Mouse (Mus musculus): ENCODE results near the gene Sctr. TPM values are rescaled to one million over a fixed set of nuclear protein-coding genes. Genes with fewer than 3 reads are reported as not detected.
A peak's percentile ranks its signal among the peaks of the same experiment; 100 is the strongest.

Sctr gene
- total RNA-seq, 1 experiment from 2014 or later = not detected

DNA sequence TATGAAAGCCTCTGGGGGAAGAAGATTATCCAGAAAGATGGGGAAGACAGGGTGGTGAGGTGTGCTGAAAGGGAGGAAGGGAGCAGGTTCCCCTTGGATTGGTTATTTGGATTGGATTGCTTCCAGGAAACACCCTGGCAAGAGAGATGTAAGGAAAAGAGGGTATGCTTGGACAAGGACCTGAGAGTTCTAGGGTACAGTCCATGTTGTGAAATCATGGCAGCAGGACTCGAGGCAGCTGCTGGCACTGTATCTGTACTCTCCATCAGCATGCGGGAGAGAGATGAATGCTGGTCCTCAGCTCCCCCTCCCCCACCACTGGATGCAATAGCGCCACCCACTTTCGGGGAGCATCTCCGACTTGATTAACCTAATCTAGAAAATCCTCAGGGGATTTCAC, 54.0 kb downstream of the Sctr start:
- ATAC-seq (replicated peaks; ENCODE audit: insufficient number of reproducible peaks, low FRiP score, low TSS enrichment, poor library complexity, severe bottlenecking) = no peak

DNA sequence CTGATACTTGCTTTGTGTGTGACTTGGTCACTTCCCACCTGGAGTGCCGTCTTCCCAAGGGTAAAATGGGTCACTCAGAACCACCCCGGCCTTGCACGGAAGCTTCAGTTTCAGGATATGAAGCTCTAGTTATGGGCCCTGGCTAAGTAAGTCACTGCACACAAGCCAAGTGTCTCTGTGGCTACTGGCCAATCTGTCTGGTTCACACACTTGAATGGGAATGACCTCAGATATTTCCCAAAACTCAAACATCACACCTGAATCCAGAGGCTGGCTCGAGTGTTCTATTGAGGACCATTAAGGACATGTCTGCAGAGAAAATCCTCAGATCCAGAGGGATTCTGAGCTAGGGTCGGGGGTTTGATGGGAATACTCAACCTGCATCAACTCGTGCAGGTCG, 55.5 kb downstream of the Sctr start:
- no peak for ATAC-seq (replicated peaks; ENCODE audit: insufficient number of reproducible peaks, low FRiP score, low TSS enrichment, poor library complexity, severe bottlenecking)

DNA sequence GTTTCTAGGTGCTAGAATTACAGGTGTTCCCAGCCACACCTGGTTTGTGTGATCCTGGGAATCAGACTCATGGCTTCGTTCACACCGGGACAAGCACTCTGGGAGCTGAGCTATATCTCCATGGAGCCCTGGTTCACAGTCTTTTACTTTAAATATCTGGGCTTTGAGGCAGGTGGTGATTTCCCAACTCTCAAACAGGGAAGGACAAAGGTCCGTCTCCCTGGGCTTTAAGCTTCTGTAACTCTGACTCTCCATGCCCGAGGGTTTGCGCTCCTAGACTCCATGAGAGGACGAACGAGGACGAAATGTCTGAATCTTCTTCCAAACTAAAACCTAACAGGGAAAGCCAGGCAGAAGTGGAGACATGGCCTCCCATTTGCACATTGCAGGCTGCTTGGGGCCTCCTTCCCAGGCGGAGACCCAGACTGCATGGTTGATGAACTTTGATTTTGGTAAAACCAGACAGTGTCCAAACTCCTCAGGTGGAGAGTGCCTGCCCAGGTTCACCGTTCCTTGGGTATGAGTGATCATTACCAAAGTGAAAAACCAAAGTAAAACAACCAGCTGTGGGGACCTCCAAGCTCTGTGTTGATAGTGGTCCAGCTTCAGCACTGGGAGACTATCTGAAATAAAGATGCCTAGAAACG, 57.5 kb downstream of the Sctr start:
- no peak for ATAC-seq (replicated peaks; ENCODE audit: insufficient number of reproducible peaks, low FRiP score, low TSS enrichment, poor library complexity, severe bottlenecking)

- no peak for ATAC-seq (replicated peaks; ENCODE audit: insufficient number of reproducible peaks, low FRiP score, low TSS enrichment, poor library complexity, severe bottlenecking)
These were observed 59.5 kb downstream of the Sctr start for GRCm38 (mm10) chr1:120066159-120066558.

DNA sequence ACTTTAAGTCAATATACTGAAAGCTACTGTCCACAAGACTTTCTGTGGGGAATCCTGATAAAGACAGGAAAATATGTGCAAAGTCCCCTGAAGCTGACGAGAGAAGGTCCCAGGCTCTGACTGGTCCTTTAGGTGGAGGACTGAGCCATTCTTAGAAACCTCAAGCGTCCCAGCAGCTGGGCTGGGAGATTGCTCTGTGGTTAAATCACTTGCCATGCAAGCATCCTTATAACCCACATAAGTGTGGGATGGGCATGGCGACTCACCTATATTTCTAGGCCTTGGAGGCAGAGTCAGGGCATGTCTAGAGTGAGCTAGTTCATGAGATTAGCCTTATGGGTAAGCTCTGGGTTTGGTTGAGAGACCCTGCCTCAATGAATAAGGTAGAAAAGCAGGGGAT, 59.9 kb downstream of the Sctr start:
- no peak for ATAC-seq (replicated peaks; ENCODE audit: insufficient number of reproducible peaks, low FRiP score, low TSS enrichment, poor library complexity, severe bottlenecking)

DNA sequence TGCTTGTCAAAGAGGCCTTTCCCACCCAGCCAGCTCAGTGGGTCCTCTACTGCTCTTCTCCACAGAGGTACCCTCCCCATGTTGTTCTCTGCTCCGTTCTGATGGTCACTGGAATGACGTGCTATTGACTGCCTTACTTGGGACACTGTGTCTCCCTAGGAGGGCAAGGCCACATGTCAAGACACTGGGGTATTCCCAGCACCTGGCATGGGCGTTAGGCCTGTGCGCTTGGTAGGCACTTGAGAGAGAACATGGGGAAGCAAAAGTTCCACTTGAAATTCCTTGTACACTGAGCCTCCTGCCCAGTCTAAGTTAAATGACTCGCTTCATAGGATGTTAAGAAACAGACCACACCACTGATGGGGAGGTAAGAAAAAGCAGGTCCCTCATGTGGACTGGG, 62.4 kb downstream of the Sctr start:
- ATAC-seq (replicated peaks; ENCODE audit: insufficient number of reproducible peaks, low FRiP score, low TSS enrichment, poor library complexity, severe bottlenecking) = no peak

- ATAC-seq (replicated peaks; ENCODE audit: insufficient number of reproducible peaks, low FRiP score, low TSS enrichment, poor library complexity, severe bottlenecking) = no peak
These were observed 63.5 kb downstream of the Sctr start for GRCm38 (mm10) chr1:120070168-120070567.

DNA sequence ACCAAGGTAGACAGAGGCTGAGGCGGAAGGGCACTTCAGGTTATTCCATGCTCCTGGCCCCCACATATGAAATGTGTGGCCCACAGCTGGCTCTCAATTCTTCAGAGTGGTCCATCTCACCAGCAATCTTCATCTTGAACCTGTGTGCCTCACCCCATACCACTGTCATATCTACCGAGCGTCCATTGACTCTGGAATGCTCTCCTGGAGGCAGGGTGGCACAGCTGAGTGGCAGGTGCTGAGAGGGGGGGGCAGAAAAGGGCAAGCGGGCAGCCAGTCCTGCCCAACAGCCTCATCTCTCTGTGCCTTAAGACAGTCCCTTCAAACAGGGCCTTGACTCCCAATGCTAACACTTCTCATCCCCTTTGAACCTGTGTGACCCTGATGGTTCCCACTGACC, 64.4 kb downstream of the Sctr start:
- ATAC-seq (replicated peaks; ENCODE audit: insufficient number of reproducible peaks, low FRiP score, low TSS enrichment, poor library complexity, severe bottlenecking) = no peak

GRCm38 (mm10) chr1:120072900-120073299, 66.2 kb downstream of the Sctr start:
- ATAC-seq (replicated peaks; ENCODE audit: insufficient number of reproducible peaks, low FRiP score, low TSS enrichment, poor library complexity, severe bottlenecking) = no peak

- peak; percentile 48; the same call in 1 of the 2 replicates for ATAC-seq (replicated peaks; ENCODE audit: insufficient number of reproducible peaks, low FRiP score, low TSS enrichment, poor library complexity, severe bottlenecking)
These were observed 67.0 kb downstream of the Sctr start, which contains the start of gene Tmem37 for GRCm38 (mm10) chr1:120073519-120074306. Gene Tmem37, minus strand, starts transcription at chr1:120074074.

- ATAC-seq (replicated peaks; ENCODE audit: insufficient number of reproducible peaks, low FRiP score, low TSS enrichment, poor library complexity, severe bottlenecking) = no peak
These were observed 67.6 kb downstream of the Sctr start for GRCm38 (mm10) chr1:120074307-120074702.

- ATAC-seq (replicated peaks; ENCODE audit: insufficient number of reproducible peaks, low FRiP score, low TSS enrichment, poor library complexity, severe bottlenecking) = no peak
These were observed 68.2 kb downstream of the Sctr start for GRCm38 (mm10) chr1:120074931-120075330.

GRCm38 (mm10) chr1:120075507-120075906, 68.8 kb downstream of the Sctr start:
- no peak for ATAC-seq (replicated peaks; ENCODE audit: insufficient number of reproducible peaks, low FRiP score, low TSS enrichment, poor library complexity, severe bottlenecking)

DNA sequence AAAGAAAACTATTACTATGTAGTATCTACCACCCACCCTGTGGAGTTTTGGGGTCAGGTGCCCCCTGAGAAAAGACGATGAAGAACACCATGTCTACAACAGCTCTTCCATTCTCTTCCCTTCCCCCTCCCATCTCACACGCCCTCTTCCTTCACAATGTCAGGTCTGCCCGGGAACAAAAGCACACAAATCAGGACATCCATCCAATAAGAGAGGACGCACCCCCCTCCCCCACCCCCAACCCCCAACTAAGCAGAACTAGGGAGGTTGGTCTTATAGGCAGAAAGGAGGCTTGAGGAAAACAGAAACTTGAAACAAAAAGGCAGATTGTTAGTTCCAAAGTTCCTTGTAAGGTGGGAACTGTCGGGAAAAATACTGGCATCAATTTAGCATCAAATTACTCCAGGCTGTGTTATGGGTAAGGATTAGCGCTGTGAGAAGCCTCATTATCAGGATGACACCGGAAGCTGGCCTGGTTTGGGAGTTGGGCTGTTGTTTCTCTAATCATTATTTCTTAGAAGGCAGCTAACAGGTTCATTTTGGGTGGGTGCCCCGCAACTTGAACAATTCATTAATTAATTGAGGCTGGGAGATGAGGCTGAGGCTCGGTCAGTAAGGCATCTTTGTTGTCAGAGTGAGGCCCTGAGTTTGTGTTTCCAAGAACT, 71.2 kb downstream of the Sctr start:
- ATAC-seq (replicated peaks; ENCODE audit: insufficient number of reproducible peaks, low FRiP score, low TSS enrichment, poor library complexity, severe bottlenecking) = no peak

DNA sequence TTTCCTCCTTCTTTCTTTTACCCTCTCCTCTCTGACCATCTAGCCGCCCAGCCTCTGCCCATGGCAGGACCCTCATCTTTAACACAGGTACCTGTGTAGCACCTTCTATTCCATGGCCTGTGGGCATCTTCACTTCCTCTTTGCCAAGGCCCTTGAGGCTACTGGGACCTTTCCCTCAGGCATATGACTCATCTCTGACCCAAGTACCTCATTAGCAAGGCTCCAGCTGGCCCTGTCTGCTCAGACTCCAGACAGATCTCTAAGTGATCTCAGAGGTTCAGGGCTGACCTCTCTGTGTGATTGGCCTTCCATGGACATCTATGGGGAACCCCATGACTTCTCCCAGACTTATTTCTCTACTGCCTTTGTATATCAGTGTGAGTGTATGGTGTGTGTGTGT, 73.9 kb downstream of the Sctr start:
- ATAC-seq (replicated peaks; ENCODE audit: insufficient number of reproducible peaks, low FRiP score, low TSS enrichment, poor library complexity, severe bottlenecking) = no peak

DNA sequence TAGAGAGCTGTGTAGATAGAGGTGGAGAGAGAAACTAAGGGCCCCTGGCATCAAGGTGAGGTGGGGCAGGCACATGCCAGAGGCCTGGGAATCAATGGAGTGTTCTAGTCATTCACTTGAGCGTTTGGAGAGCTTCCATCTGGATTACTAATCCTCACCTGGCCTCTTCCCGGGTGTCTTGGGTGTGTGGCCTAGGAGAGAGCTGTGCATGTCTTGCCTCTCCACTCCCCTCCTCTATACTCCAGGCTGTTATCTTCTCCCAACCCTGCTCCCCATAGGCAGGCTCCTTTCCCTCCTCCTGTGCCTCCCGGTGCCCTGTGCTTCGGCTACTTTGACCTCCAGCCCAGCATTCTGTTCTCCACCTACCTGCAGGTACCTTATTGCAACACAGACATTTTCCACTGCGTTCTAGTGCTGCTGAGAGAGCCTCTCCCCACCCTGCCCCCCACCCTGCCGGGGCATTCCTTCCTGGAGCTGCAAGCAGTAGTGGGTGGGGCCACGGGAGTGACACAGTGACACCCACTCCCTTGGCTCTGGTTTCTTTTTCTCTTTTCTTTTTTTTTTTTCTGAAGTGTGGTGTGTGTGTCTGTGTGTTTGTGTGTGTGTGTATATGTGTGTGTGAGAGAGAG, 76.4 kb downstream of the Sctr start:
- no peak for ATAC-seq (replicated peaks; ENCODE audit: insufficient number of reproducible peaks, low FRiP score, low TSS enrichment, poor library complexity, severe bottlenecking)

GRCm38 (mm10) chr1:120083921-120084517, 77.3 kb downstream of the Sctr start:
- no peak for ATAC-seq (replicated peaks; ENCODE audit: insufficient number of reproducible peaks, low FRiP score, low TSS enrichment, poor library complexity, severe bottlenecking)

- no peak for ATAC-seq (replicated peaks; ENCODE audit: insufficient number of reproducible peaks, low FRiP score, low TSS enrichment, poor library complexity, severe bottlenecking)
These were observed 79.0 kb downstream of the Sctr start for GRCm38 (mm10) chr1:120085696-120086095.

DNA sequence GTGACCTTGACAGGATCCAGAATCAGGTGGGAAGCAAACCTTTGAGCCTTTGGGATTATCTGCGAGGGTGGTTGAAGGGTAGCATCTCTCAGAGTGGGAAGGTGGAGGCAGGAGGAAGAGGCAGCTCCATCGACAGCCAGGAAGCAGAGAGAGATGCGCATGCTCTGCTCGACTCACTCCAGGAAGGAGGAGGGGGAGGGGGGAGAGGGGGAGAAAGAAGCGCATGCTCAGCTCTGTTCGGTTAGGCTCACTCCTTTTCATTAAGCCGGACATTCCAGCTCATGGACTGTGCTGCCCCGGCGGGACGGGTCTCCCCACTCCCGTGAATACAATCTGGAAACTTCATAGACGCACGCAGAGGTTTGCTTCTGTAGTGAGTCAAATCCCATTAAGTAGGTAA, 80.0 kb downstream of the Sctr start:
- ATAC-seq (replicated peaks; ENCODE audit: insufficient number of reproducible peaks, low FRiP score, low TSS enrichment, poor library complexity, severe bottlenecking) = no peak
